Mouse (Mus musculus) neural tube, embryonic 13.5 days (tissue): ENCODE results near the gene Yy2. TPM values are rescaled to one million over a fixed set of nuclear protein-coding genes. Genes with fewer than 3 reads are reported as not detected.

Experiments used
- ATAC-seq: fragments of 200-750 bp; cut with Nextera tagmentation; 2 replicates; pipeline ENCODE4 v1.8.0; 2017; ENCODE audit warnings: low read depth, mild to moderate bottlenecking, moderate TSS enrichment, moderate library complexity
- H3K27ac ChIP-seq: fragments of 300-500 bp; sonication (generic); replicated peaks from 2 replicates; pipeline ENCODE4 v1.5.1; 2015; ENCODE audit warnings: moderate library complexity, mild to moderate bottlenecking, inconsistent platforms
- H3K27me3 ChIP-seq: fragments of 300-500 bp; sonication (generic); 2 replicates; pipeline ENCODE4 v1.6.1; 2015; ENCODE audit warnings: mild to moderate bottlenecking, inconsistent platforms
- H3K36me3 ChIP-seq: fragments of 300-500 bp; sonication (generic); 2 replicates; pipeline ENCODE4 v1.6.1; 2015; ENCODE audit warnings: mild to moderate bottlenecking, inconsistent platforms
- H3K4me1 ChIP-seq: fragments of 300-500 bp; sonication (generic); replicated peaks from 2 replicates; pipeline ENCODE4 v1.6.1; 2015; ENCODE audit warnings: inconsistent platforms
- H3K4me2 ChIP-seq: fragments of 300-500 bp; sonication (generic); 2 replicates; pipeline ENCODE4 v1.6.1; 2015; ENCODE audit warnings: inconsistent platforms, mild to moderate bottlenecking, moderate library complexity
- H3K4me3 ChIP-seq: fragments of 300-500 bp; sonication (generic); 2 replicates; pipeline ENCODE4 v1.5.1; 2015; ENCODE audit warnings: mild to moderate bottlenecking, inconsistent platforms
- H3K9ac ChIP-seq: fragments of 300-500 bp; sonication (generic); 2 replicates; pipeline ENCODE4 v1.6.1; 2015; ENCODE audit warnings: moderate library complexity, mild to moderate bottlenecking, inconsistent platforms
- H3K9me3 ChIP-seq: fragments of 300-500 bp; sonication (generic); 2 replicates; pipeline ENCODE4 v1.6.1; 2016; ENCODE audit warnings: inconsistent platforms
- WGBS: fragments of 180-500 bp; shearing (Covaris S2); methylation state at CpG from one replicate; pipeline ENCODE4 v1.1.7; 2015; 5-methylcytosine and 5-hydroxymethylcytosine counted together
- polyA plus RNA-seq: library from polyadenylated mRNA; unstranded; fragments of >200 nt; fragmentation: Nextera tagmentation; extraction: Ambion mirVana; gene quantifications from 2 replicates; pipeline ENCODE4 v1.2.1, GENCODE M21; 2015

The Yy2 gene
- polyA plus RNA-seq, 1 experiment from 2014 or later: 2.9 TPM

DNA sequence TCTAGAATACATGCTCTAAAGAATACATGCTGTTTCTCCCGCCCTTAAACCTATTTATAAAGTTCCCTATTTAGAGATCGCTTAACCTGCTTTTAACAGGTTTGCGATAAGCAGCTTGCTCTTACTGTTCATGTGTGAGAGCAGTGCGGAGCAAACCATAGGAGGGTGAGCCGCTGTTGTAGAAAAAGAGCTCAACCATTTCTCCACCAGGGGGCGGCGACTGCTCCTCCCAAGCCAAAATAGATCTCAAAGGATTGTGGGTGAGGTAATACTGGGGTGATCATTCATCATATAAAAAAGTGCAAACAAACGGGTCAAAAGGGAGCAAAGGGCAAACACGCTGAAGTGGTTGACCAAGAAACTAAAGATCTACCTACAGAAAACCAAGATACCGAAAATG lies 5.0 kb downstream of the Yy2 start:
- Histone ChIP-seq H3K36me3 (peaks cover 7% of the 10 kb centered on the region; the same call in 1 of the 2 replicates), H3K9me3 (no peaks in the 10 kb centered on the region), H3K4me3 (no peak overlapping the region), H3K4me1 (no peaks in the 10 kb centered on the region), H3K9ac (no peak overlapping the region), H3K4me2 (no peak overlapping the region), H3K27me3 (no peaks in the 10 kb centered on the region), H3K27ac (no peak overlapping the region)
- WGBS: 79% methylated on average over 10 of the region's 10 CpGs
- ATAC-seq: no peak

DNA sequence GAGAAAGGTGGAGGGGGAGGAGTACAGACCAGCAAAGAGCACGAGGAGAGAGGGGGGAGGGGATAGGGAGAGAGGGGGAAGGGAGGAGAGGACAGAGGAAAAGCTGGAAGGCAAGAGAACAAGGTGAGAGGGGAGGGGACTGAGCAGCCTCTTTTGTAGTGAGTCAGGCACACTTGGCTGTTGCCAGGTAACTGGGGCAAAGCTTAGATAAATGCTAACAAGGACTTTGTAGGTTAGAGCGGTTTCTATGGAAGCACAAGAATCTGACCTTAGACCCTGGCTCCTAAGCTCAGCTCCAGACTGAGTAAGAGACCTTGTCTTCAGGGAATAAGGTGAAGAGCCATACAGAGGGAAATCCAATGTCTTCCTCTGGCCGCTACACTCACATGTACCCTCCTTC lies 21.7 kb downstream of the Yy2 start:
- 18% methylated on average over 3 of the region's 3 CpGs for WGBS
- Histone ChIP-seq H3K4me1 (0 out of 2 replicates have a peak, but pooled peaks cover 3% of the 10 kb centered on the region), H3K9ac (no peak overlapping the region), H3K27ac (no peak overlapping the region), H3K4me3 (no peak overlapping the region), H3K4me2 (no peak overlapping the region), H3K27me3 (no peaks in the 10 kb centered on the region), H3K9me3 (no peaks in the 10 kb centered on the region), H3K36me3 (no peaks in the 10 kb centered on the region)
- peak; percentile 65 for ATAC-seq

Other genes with a start within 250 kb of the Yy2 start
- 0.25 and 0.37 TPM in 2 replicates for gene Phex, start 153.7 kb downstream of the Yy2 start, polyA plus RNA-seq
- 112 and 125 TPM in 2 replicates for gene Sms, start 76.7 kb downstream of the Yy2 start, polyA plus RNA-seq
- gene Mbtps2, start 29.7 kb upstream of the Yy2 start, polyA plus RNA-seq: 32.1 and 36.6 TPM in 2 replicates
- gene Smpx, start 129.9 kb upstream of the Yy2 start, polyA plus RNA-seq: 1.3 and 3.5 TPM in 2 replicates
- 1.6 and 2.2 TPM in 2 replicates for gene Klhl34, start 249.4 kb upstream of the Yy2 start, polyA plus RNA-seq